Mouse (Mus musculus) small intestine, adult 2 months (tissue): ENCODE measurements around the gene Ivns1abp. TPM values are rescaled to one million over a fixed set of nuclear protein-coding genes. Genes with fewer than 3 reads are reported as not detected.
"Not testable (repeated sequence)": the region's sequence is repeated elsewhere in the genome, so short reads cannot be mapped to it uniquely, and the experiment has no call there.

Experiments
- H3K27ac ChIP-seq: fragments of 200-500 bp; 2 replicates; pipeline ENCODE4 v1.5.1; 2012; ENCODE audit warnings: low read depth, low read length, control low read depth, inconsistent platforms; ENCODE audit not compliant: insufficient read depth
- H3K27me3 ChIP-seq: fragments of 200-500 bp; 2 replicates; pipeline ENCODE4 v1.6.1; 2012; ENCODE audit warnings: mild to moderate bottlenecking, moderate library complexity, low read length, inconsistent platforms; ENCODE audit not compliant: control insufficient read depth, insufficient read depth
- H3K36me3 ChIP-seq: fragments of 200-500 bp; 2 replicates; pipeline ENCODE4 v1.6.1; 2012; ENCODE audit warnings: mild to moderate bottlenecking, low read length, control low read depth, inconsistent platforms; ENCODE audit not compliant: control insufficient read depth, insufficient read depth
- H3K4me1 ChIP-seq: fragments of 200-500 bp; 2 replicates; pipeline ENCODE4 v1.6.1; 2012; ENCODE audit warnings: low read length, inconsistent platforms, mixed read lengths; ENCODE audit not compliant: control insufficient read depth, insufficient read depth, insufficient read length
- H3K4me3 ChIP-seq: fragments of 200-500 bp; 2 replicates; pipeline ENCODE4 v1.5.1; 2012; ENCODE audit warnings: low read depth, mild to moderate bottlenecking, control low read depth, inconsistent platforms, low read length, moderate library complexity
- CTCF ChIP-seq: fragments of 200-500 bp; IDR thresholded peaks from 2 replicates; pipeline ENCODE4 v1.5.1; 2012; ENCODE audit warnings: low read depth, mild to moderate bottlenecking, control low read depth, inconsistent platforms, low read length, moderate library complexity, mixed read lengths; ENCODE audit not compliant: insufficient replicate concordance, insufficient read length; ENCODE audit errors: extremely low read depth
- POLR2A ChIP-seq: fragments of 200-500 bp; IDR thresholded peaks from 2 replicates; pipeline ENCODE4 v1.6.1; 2012; ENCODE audit warnings: low read depth, mild to moderate bottlenecking, control low read depth, inconsistent platforms, low read length, moderate library complexity
- WGBS: fragments of 180-500 bp; shearing (Covaris S2); methylation state at CpG from one replicate; pipeline ENCODE4 v1.1.7; 2018; 5-methylcytosine and 5-hydroxymethylcytosine counted together
- polyA plus RNA-seq: library from polyadenylated mRNA; depleted of rRNA; stranded (reverse); fragments of >200 nt; gene quantifications from 2 replicates; pipeline ENCODE4 v1.2.3, GENCODE M21; 2012; rRNA removed

Ivns1abp gene
- 14.1 and 37.6 TPM in 2 replicates for polyA plus RNA-seq

DNA sequence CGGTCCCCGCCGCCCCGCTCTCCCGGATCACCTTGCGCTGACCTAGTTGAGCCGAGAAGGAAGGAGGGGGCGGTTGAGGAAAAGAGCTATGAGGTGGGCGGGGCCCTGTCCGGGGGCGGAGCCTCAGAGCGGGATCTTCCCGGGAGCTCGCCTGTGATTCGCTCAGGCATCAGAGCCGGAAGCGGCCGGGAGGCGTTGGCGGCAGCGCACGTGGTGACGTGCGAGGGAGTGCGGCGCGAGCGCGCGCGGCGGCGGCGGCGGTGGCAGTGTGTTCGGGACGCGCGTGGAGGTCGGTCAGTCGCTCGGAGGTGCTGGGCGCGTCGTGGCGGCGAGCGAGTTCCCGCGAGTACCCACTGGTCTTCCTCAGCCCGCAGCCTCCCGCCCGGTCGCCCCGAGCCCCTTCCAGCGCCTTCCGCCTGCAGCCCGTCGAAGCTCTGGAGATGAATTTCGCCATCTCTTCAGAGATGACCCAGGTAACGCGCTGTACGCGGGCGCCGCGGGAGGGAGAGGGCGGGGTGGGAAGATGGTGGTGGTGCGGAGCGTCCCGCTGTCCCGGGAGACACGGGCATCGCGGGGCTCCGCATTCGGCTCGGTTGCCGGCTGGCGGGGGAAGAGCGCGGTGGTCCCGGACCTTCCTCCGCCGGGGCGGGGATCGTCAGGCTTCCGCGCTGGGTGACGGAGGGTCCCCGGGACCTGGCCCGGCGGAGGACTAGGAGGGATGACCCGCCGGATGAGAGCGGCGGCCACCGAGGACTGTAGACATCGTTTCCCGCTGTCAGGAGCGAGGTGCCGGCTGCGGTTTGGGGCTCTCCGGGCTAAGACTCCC is at the start of gene Ivns1abp:
TSS of gene Ivns1abp (plus strand) at position 195 of the 826 bp plus-strand sequence.
- Histone ChIP-seq H3K4me3 (peak within 1 kb of the TSS; percentile 80), H3K4me1 (peaks cover 11% of the 10 kb centered on the region), H3K27ac (peak within 1 kb of the TSS; percentile 98), H3K36me3 (peaks cover 5% of the 10 kb centered on the region; the same call in 1 of the 2 replicates), H3K27me3 (no peaks in the 10 kb centered on the region)
- WGBS: under 1% methylated on average over 104 of the region's 104 CpGs
- TF ChIP-seq CTCF (no peak), POLR2A (peak; percentile 83; the same call in 1 of the 2 replicates)

DNA sequence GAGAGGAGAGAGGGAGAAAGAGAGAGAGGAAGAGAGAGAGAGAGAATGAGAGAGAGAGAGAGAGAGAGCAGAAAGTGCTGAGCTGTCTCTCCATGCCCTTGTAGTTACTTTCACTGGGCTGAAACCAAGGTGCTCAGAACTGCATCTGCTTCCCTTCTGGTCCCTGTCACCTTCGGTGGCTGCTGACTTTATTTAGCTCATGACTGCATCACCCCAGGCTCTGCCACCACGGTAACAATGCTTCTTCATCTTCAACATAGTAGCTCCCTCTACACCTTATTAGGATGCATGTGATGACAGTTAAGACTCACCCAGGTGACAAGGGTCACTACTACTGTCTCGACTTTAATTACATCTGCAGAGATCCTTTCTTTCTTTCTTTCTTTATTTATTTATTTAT is 48.8 kb upstream of the Ivns1abp start:
- H3K4me3 ChIP-seq: no peak overlapping the region
- H3K27ac ChIP-seq: no peak overlapping the region
- H3K36me3 ChIP-seq: no peaks in the 10 kb centered on the region
- peaks cover 16% of the 10 kb centered on the region for H3K4me1 ChIP-seq
- 31% methylated on average over 3 of the region's 3 CpGs for WGBS
- no peaks in the 10 kb centered on the region for H3K27me3 ChIP-seq
- no peak for TF ChIP-seq CTCF
- TF ChIP-seq POLR2A: no peak

DNA sequence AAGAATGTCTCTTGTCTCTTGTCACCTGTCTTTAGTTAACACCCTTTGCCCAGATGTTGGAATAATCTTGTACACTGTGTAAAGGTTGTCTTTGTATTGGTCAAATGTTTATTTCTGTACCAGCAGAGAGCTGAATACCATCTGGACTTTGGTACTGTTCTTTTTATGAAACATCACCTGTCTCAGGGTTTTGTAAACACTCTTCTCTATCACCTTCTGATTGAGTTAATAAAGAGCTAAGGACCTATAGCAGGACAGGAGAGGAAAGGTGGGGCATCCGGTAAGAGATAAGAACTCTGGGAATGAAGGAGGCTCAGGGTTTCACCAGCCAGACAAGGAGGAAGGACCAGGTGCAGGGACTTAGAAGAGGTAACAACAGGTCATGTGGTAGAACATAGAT is 47.7 kb upstream of the Ivns1abp start:
- no peaks in the 10 kb centered on the region for H3K27me3 ChIP-seq
- no peak overlapping the region for H3K4me3 ChIP-seq
- H3K27ac ChIP-seq: peak overlapping the region; percentile 84
- TF ChIP-seq CTCF (no peak), POLR2A (no peak)
- no peaks in the 10 kb centered on the region for H3K36me3 ChIP-seq
- 25% methylated on average over 1 of the region's 1 CpGs for WGBS
- peaks cover 16% of the 10 kb centered on the region for H3K4me1 ChIP-seq

DNA sequence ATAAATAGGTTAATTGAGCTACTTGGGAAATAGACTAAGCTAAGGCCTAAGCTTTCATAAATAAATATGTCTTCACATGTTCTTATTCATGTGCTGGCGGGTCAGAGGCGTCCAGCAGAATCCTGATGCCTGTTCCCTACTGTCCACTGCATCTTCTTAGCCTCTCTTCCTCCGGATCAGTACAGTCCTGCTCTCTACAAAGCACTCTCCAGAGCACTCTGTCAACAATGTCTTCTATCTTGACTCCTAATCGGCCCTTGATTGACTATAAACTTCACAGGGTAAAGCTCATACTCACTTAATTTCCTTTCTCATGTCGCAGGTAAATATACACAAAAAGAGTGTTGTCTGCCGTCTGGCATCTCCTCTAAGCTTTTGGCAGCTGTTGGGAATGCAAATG is 47.3 kb upstream of the Ivns1abp start:
- Histone ChIP-seq H3K27me3 (no peaks in the 10 kb centered on the region), H3K4me3 (no peak overlapping the region), H3K27ac (peak overlapping the region; percentile 84), H3K4me1 (peaks cover 16% of the 10 kb centered on the region), H3K36me3 (no peaks in the 10 kb centered on the region)
- no peak for TF ChIP-seq CTCF
- TF ChIP-seq POLR2A: no peak
- WGBS: 22% methylated on average over 6 of the region's 6 CpGs

DNA sequence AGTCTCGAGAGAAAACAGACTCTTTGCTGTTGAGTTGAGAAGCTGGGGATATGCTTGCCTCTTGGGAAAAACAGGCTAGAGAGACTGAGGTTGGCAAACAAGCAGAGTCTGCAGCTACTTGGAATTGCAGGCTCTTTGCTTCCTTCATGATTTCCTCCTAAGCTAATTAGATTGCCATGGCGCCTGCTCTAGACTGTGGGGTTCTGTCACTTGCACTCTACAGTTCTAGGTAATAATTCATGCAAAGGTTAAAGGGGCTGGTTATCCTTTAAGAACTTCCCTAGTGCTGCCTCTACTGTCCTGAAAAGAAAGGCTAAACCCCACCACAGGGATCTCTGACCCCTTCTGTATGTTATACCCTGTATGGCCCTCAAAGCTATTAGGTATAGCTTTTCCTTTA is 46.7 kb upstream of the Ivns1abp start:
- no peak overlapping the region for H3K4me3 ChIP-seq
- H3K27me3 ChIP-seq: no peaks in the 10 kb centered on the region
- H3K4me1 ChIP-seq: peaks cover 16% of the 10 kb centered on the region
- 43% methylated on average over 2 of the region's 2 CpGs for WGBS
- H3K27ac ChIP-seq: peak overlapping the region; percentile 84
- no peaks in the 10 kb centered on the region for H3K36me3 ChIP-seq
- TF ChIP-seq POLR2A (no peak), CTCF (no peak)

DNA sequence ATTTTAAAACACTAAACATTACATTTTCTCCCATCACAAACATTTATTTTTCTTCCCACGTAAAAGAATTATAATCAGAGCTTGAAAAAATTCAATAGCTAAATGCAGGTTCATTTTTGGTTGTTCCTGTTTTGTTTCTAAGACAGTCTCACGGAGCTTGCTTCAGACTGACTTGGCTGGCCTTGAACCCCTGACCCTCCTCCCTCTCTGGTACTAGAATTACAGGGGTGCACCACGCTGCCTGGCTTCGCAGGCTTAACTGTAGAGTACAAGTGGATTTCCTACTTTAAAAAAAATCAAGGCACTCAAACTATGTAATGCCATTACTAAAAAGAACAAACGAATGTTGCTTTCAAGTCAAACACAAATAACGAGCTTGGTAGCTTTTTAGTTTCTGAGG is 42.8 kb upstream of the Ivns1abp start:
- Histone ChIP-seq H3K27me3 (no peaks in the 10 kb centered on the region), H3K36me3 (no peaks in the 10 kb centered on the region), H3K27ac (no peak overlapping the region), H3K4me3 (no peak overlapping the region), H3K4me1 (peaks cover 16% of the 10 kb centered on the region)
- 79% methylated on average over 6 of the region's 6 CpGs for WGBS
- TF ChIP-seq CTCF: no peak
- TF ChIP-seq POLR2A: no peak

DNA sequence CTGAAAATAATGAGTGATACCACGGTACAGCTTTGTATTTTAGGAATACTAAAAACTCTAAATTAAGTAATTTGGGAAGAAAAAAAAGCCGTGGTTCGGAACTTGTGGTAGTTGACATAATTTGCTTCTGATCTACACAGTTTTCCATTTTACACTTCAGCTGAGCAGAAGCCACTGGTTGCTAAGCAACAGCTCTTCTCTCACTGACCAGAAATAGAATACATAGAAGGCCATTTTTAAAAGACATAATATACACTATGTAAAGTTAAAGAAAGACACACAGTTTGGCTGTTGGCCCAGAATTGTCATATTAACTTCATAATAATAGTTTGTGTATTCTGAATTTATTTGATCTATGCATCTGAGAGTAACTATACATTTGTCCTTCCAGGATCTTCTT is 42.4 kb upstream of the Ivns1abp start:
- no peaks in the 10 kb centered on the region for H3K27me3 ChIP-seq
- WGBS: 81% methylated on average over 3 of the region's 3 CpGs
- no peak overlapping the region for H3K27ac ChIP-seq
- peaks cover 15% of the 10 kb centered on the region for H3K4me1 ChIP-seq
- H3K4me3 ChIP-seq: no peak overlapping the region
- TF ChIP-seq POLR2A (no peak), CTCF (no peak)
- H3K36me3 ChIP-seq: no peaks in the 10 kb centered on the region

DNA sequence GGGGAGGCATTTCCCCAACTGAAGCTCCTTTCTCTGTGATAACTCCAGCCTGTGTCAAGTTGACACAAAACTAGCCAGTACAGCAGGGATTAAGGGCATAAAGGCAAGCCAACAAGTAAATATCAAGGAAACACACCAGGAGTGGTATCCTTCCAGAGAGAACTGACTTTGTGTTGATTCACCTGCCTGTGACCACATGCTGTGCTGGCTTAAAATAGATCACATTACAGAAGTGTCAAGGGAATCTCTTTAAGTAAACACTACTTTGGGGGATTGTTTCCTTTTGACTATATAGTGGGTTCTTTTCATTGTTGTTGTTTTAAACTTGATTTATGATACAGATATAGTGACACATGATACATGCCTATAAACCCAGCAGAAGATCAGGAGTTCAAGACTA is 41.0 kb upstream of the Ivns1abp start:
- Histone ChIP-seq H3K36me3 (no peaks in the 10 kb centered on the region), H3K4me3 (no peak overlapping the region), H3K27me3 (no peaks in the 10 kb centered on the region)

DNA sequence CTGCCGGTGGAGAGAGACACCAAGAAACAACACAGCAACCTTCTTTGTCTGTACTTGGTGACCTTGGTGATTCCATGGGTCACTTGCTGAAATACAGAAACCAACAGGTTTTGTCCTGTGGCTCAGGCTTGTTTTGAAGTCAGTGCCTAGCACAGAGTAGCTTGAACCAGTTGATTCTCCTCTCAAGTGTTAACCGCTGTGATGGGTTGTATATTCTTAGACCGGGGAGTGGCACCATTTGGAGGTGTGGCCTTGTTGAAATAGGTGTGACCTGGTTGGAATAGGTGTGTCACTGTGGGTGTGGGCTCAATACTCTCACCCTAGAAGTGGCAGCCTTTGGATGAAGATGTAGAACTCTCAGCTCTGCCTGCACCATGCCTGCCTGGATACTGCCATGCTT is 39.3 kb upstream of the Ivns1abp start:
- H3K4me3 ChIP-seq, H3K36me3 ChIP-seq, H3K27me3 ChIP-seq: not testable (repeated sequence)
- H3K27ac ChIP-seq: peak overlapping the region; percentile 70
- H3K4me1 ChIP-seq: peaks cover 18% of the 10 kb centered on the region
- WGBS: 42% methylated on average over 3 of the region's 3 CpGs

More for the DNA sequence above, 41.0 kb upstream of the Ivns1abp start:
- TF ChIP-seq POLR2A (no peak), CTCF (no peak)
- Histone ChIP-seq H3K4me1 (peaks cover 15% of the 10 kb centered on the region), H3K27ac (no peak overlapping the region)
